Mouse (Mus musculus) left cerebral cortex, adult 18-20 months (tissue): ENCODE data around the gene Cd300ld3. TPM values are rescaled to one million over a fixed set of nuclear protein-coding genes. Genes with fewer than 3 reads are reported as not detected.

Experiments used
- DNase-seq, 2 experiments: peaks; one replicate each; pipeline ENCODE4 v3.0.0; 2021 to 2022; ENCODE audit warnings: low spot score in 2 of 2, mixed read lengths in 1 of 2
- long read RNA-seq, 2 experiments: library from polyadenylated mRNA; stranded (forward); transcript quantifications; one replicate each; pipeline ENCODE4 v2.0.0; 2021
- total RNA-seq, 2 experiments: library from RNA; stranded (reverse); gene quantifications; 2 replicates each; pipeline ENCODE4 v1.2.3; 2021

Gene Cd300ld3
- under 1 TPM; 0.60 to 0.82 TPM for total RNA-seq
- long read RNA-seq, experiment 1 = 0 reads
- long read RNA-seq, experiment 2 = 0 reads

DNA sequence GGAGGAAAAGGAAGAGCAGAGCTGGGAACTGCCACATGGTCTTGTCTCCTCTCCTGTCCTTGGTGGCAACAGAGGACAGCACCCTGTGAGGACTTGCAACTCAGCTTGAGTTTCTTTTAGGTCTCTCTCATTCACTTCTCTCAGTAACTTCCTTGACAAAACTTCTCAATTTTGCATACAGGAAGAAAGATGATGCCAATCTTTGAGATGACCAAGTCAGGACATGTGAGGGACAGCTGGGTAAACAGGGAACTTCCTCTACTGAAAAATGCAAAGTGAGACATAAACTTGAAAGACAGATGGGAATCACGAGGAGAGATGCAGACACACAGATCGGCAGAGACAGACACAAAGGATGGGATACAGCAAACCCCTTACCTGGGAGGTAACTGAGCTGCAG is at the start of gene Cd300ld3:
Gene Cd300ld3 (minus strand): TSS at position 151 of the 400 bp plus-strand sequence.
- DNase-seq = no peak

DNA sequence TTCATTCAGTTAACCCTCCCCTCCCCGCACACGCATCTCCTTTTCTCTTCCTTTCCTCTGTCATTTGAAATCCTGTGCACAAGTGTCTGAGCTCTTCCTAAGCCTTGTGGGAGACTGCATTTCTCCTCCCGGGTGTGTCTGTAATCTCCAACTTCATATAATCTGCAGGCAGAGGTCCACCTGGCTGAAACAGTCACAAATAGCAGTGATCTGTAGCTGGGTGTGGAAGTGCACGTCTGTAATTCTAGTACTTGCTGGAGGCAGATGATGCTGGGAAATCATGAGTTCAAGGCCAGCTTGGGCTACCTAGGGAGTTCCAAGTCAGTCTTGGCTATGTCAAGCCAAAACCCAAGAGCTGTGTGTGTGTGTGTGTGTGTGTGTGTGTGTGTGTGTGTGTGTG is 43.9 kb upstream of the Cd300ld3 start:
- DNase-seq = no peak

DNA sequence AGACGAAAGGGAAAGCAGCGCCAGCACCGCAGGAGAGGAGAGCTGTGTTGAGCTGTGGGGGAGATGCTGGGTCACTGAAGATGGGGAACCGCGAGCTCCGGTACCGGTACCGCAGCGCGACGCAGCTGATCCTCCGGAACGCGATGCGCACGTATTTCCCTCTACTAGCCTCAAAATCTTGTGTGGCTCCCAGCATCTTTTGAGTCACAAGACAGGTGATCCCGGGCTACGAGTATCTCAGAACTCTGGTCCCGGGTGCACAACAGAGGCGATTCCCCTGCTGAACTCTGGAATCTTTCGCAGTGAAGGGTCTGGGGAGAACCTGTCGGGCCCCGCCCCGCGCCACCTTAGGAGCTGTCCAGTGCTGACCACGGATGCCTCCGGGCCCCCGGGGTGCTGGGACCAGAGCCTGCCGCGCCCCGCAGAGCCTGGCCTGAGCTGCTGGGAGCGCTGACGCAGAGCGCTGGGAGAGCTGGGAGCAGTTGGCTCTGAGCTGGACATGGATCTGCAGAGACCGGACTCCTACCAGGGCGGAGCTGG is 43.2 kb upstream of the Cd300ld3 start, which contains the start of gene Rab37:
Gene Rab37 (plus strand): TSS at position 70 of the 540 bp plus-strand sequence.
- peak; percentile 18 to 20 for DNase-seq

- no peak for DNase-seq
Measured at GRCm38 (mm10) chr11:115089853-115090252, 41.6 kb upstream of the Cd300ld3 start.

- no peak for DNase-seq
Measured at GRCm38 (mm10) chr11:115086213-115086612, 38.0 kb upstream of the Cd300ld3 start.

GRCm38 (mm10) chr11:115085064-115085463 is 36.9 kb upstream of the Cd300ld3 start:
- no peak for DNase-seq

GRCm38 (mm10) chr11:115084595-115084994 is 36.4 kb upstream of the Cd300ld3 start:
- no peak for DNase-seq

GRCm38 (mm10) chr11:115083376-115084139 is 35.3 kb upstream of the Cd300ld3 start:
- DNase-seq = peak; percentile 66 to 87

DNA sequence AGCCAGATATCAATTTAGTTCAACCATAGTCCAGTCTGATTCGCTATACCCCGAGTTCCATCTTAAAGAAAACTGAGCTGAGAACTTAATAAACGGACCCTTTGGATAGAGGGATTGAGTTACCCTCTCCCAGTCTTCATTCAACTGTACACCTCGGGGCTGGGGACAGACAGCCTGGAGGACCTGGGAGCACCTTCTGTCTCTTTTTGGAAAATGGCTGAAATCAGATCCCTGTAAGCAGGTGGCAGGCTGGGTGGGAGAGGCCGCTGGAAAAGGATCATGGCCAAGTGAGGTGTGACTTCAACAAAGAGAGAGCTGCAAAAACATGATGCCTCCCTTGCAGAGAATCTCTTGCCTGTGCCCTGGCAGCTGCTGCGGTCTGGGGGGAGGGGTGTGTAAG is 34.0 kb upstream of the Cd300ld3 start:
- DNase-seq = no peak

GRCm38 (mm10) chr11:115081373-115081772 is 33.2 kb upstream of the Cd300ld3 start:
- DNase-seq = no peak

DNA sequence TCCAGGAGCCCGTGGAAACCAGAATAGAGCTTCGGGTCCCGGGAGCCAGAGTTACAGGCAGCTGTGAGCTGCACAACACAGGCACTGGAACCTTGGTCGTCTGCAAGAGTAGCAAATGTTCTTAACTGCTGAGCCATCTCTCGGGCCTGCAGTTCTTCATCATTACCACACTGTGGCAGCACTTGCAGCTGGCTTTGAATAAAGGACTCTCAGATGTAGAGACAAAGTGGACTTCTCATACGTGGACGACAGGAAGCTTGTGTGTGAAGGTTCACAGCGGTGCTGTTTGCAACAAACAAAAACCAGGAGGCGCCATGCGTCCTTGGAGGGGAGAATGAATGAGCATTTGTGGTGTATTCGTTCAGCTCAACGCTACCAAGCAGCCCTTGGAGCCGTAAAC is 32.7 kb upstream of the Cd300ld3 start:
- peak; percentile 35 to 51 for DNase-seq

DNA sequence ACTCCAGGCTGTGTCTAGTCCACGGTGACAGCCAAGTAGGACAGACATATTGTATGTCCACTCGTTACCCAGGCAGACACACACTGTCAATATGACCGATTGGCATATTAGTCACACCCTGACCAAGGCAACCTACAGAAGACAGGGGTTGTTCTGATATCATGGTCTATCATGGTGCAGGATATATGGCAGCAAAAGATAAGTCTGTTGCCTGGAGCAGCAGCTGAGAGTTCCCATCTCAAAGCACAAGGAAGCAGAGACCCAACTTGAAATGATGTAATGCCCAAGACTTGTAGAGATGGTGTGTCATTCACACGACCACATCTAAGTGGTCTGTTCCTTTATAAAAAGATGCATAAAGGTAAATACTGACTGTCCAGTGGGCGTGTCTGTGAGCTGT is 30.5 kb upstream of the Cd300ld3 start:
- no peak for DNase-seq

DNA sequence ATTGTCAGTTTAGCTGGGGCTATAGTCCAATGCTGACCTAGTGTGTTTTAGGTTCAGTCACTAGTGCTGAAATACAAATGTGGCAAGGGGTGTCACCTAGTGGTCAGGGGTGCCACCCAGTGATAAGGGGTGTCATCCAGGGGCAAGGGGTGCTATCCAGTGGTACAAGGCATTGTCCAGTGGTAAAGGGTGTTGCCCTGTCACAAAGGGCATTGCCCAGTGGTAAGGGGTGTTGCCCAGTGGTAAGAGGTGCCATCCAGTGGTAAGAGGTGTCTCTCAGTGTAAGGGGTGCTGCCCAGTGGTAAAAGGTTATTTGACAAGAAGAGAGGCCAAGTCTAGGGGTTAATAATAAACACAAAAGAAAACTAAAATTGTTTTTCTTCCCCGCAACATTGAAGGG is 29.2 kb upstream of the Cd300ld3 start:
- no peak for DNase-seq

DNA sequence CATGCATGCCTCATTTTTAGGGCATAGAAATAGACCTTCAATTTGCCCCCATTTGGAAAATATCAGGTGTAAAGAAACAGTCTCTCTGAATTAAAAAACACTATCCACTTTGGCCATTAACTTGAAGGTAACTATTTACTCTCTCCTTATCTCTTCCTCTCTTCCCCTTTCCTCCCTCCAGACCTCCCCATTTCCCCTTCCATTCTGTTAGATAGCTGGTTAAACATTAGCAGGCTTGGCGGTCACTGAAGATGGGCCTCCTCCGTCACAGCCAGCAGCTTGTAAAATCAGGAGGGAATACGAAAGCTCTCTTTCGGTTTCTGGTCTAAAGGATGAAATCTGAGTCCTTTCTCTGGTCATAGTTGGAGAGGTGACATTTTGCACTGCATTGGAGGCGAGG is 27.6 kb upstream of the Cd300ld3 start:
- DNase-seq = no peak

GRCm38 (mm10) chr11:115075407-115075806 is 27.2 kb upstream of the Cd300ld3 start:
- no peak for DNase-seq

- DNase-seq = no peak
Measured at GRCm38 (mm10) chr11:115073002-115073401, 24.8 kb upstream of the Cd300ld3 start.

DNA sequence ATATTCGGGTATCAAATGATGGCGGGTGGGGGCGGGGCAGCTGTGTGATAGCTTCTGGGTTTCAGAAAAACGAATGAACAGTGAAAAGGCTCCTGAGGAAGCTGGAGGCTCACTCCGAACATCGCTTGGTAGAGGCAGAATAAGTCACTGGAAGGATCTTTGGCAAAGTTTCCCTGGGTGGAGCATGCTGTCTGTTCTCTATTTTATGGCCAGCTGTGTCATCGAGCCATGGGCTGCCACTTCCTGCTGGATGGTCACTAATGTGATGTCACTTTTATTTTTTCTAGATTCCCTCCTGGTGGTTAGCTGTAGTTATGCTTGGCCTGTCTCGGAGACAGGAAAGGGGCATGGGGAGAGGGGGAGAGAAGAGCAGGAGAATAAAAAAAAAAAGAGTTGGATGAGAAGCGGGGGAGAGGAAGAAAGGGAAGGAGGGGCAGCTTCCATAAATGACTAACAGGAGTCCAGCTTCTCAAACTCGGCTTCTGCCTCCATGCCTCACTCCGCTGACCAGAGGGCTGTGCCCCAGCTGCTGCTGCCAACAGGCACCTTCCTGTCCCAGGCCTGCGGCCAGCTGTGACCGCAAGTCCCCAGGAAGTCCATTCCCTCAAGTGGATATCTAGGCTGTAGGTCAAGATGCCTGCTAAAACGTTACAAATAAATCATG is 23.6 kb upstream of the Cd300ld3 start:
- DNase-seq = no peak

- DNase-seq = no peak
Measured at GRCm38 (mm10) chr11:115071015-115071551, 22.9 kb upstream of the Cd300ld3 start.

- DNase-seq = no peak
Measured at GRCm38 (mm10) chr11:115066768-115067167, 18.6 kb upstream of the Cd300ld3 start.

DNA sequence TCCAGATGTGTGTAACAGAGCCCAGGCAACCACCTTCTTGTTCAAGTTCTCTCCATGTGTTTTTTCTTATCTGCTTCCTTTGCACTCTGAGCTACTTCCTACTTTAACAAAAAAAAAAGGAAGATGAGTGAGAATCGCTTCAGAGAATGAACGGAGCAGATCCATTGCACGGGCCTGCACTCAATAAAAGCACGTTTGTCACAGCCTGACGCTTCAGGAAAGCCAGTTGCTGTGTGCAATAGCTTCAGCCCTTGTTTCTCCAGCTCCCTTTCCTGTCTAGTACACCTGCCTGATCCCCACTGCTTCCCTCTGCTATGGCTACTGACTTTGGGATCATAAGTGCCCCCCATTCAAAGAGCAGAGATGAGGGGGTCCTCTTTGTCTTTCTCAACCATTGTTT is 13.9 kb upstream of the Cd300ld3 start, which contains the start of gene Cd300e:
Gene Cd300e (minus strand): TSS at position 101 of the 400 bp plus-strand sequence.
- no peak for DNase-seq

DNA sequence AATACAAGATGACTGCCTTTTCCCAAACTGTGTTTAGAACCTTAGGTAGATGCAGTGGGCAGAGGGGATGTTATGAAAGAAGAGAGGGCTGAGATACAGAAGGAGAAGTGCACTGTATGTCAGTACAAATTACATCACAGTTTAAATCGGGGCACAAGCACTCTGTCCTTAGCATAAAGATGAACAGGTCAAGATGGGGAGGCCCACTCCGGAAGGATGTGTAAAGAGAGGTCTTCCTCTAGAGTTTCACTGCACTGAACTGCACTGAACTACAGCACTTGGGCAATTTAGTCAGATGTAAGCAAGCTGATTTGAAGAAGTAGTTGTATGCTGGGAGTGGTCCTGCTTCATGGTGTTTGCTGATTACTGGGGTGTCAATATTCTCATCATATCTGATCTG is 11.6 kb upstream of the Cd300ld3 start:
- DNase-seq = no peak

DNA sequence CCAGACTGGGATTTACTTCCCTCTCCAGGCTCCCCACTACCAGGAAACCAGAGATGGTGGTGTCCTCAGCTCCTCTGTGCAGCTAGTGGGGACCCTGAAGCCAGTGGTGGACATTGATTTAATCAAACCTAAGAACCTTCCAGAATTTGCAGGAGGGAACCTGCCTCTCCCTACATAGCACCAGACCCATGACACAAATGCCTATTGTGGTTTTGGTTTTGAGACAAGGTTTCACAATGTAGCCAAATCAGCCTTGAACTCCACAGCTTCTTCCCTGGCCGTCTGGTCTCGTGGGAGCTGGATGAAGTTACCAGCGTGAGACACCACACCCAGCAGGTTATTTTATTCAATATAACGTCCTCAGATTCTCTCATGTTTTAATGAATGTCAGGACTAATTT is 10.5 kb upstream of the Cd300ld3 start:
- DNase-seq = no peak
